Mouse (Mus musculus): ENCODE results near the gene Slc6a16.

Slc6a16 gene

GRCm38 (mm10) chr7:45312686-45313453 is 72.0 kb downstream of the Slc6a16 start:
- DNase-seq (ENCODE audit: low spot score in 2 of 2), result no peak

- no peak for DNase-seq (ENCODE audit: low spot score in 2 of 2)
These were observed 72.6 kb downstream of the Slc6a16 start for GRCm38 (mm10) chr7:45313495-45313894.

- no peak for DNase-seq (ENCODE audit: low spot score in 2 of 2)
These were observed 74.4 kb downstream of the Slc6a16 start for GRCm38 (mm10) chr7:45315182-45315701.

- no peak for DNase-seq (ENCODE audit: low spot score in 2 of 2)
These were observed 75.7 kb downstream of the Slc6a16 start for GRCm38 (mm10) chr7:45316536-45316935.

GRCm38 (mm10) chr7:45322245-45322644 is 81.4 kb downstream of the Slc6a16 start:
- DNase-seq (ENCODE audit: low spot score in 2 of 2), result no peak

Measured in spleen, postnatal 14 days (tissue).